Mouse (Mus musculus) thymus, adult 2 months (tissue): Measurements from ENCODE around the gene Rbbp7. TPM values are rescaled to one million over a fixed set of nuclear protein-coding genes. Genes with fewer than 3 reads are reported as not detected.

Source experiments
- DNase-seq: peaks from one replicate; pipeline ENCODE4 v3.0.0; 2021
- H3K27ac ChIP-seq: fragments of 200-500 bp; 2 replicates; pipeline ENCODE4 v1.5.1; 2012; ENCODE audit warnings: low read length, control low read depth; ENCODE audit not compliant: control insufficient read depth, insufficient read depth
- H3K27me3 ChIP-seq: fragments of 200-500 bp; 2 replicates; pipeline ENCODE4 v1.6.1; 2012; ENCODE audit warnings: mild to moderate bottlenecking, low read length, moderate library complexity, mixed read lengths; ENCODE audit not compliant: control insufficient read depth, insufficient read depth
- H3K36me3 ChIP-seq: fragments of 200-500 bp; 2 replicates; pipeline ENCODE4 v1.6.1; 2012; ENCODE audit warnings: mild to moderate bottlenecking, low read length, moderate library complexity; ENCODE audit not compliant: control insufficient read depth, insufficient read depth
- H3K4me1 ChIP-seq: fragments of 200-500 bp; replicated peaks from 2 replicates; pipeline ENCODE4 v1.6.1; 2012; ENCODE audit warnings: low read length; ENCODE audit not compliant: control insufficient read depth, insufficient read depth
- H3K4me3 ChIP-seq: fragments of 200-500 bp; 2 replicates; pipeline ENCODE4 v1.5.1; 2012; ENCODE audit warnings: mild to moderate bottlenecking, low read length, control low read depth, moderate library complexity; ENCODE audit not compliant: control insufficient read depth, insufficient read depth
- CTCF ChIP-seq: fragments of 200-500 bp; IDR thresholded peaks from 2 replicates; pipeline ENCODE4 v1.5.1; 2012; ENCODE audit warnings: mild to moderate bottlenecking, control low read depth, low read length, moderate library complexity, borderline replicate concordance; ENCODE audit not compliant: control insufficient read depth, poor library complexity, insufficient read depth; ENCODE audit errors: extremely low read depth
- POLR2A ChIP-seq: fragments of 200-500 bp; IDR thresholded peaks from 2 replicates; pipeline ENCODE4 v1.6.1; 2012; ENCODE audit warnings: mild to moderate bottlenecking, low read length, control low read depth, moderate library complexity; ENCODE audit not compliant: control insufficient read depth, poor library complexity, insufficient read depth; ENCODE audit errors: extremely low read depth
- WGBS: fragments of 180-500 bp; shearing (Covaris S2); methylation state at CpG from one replicate; pipeline ENCODE4 v1.1.7; 2018; 5-methylcytosine and 5-hydroxymethylcytosine counted together
- polyA plus RNA-seq: library from polyadenylated mRNA; depleted of rRNA; stranded (reverse); fragments of >200 nt; gene quantifications from 2 replicates; pipeline ENCODE4 v1.2.3, GENCODE M21; 2012; rRNA removed

Rbbp7 gene
- 82.7 and 88.3 TPM in 2 replicates for polyA plus RNA-seq

DNA sequence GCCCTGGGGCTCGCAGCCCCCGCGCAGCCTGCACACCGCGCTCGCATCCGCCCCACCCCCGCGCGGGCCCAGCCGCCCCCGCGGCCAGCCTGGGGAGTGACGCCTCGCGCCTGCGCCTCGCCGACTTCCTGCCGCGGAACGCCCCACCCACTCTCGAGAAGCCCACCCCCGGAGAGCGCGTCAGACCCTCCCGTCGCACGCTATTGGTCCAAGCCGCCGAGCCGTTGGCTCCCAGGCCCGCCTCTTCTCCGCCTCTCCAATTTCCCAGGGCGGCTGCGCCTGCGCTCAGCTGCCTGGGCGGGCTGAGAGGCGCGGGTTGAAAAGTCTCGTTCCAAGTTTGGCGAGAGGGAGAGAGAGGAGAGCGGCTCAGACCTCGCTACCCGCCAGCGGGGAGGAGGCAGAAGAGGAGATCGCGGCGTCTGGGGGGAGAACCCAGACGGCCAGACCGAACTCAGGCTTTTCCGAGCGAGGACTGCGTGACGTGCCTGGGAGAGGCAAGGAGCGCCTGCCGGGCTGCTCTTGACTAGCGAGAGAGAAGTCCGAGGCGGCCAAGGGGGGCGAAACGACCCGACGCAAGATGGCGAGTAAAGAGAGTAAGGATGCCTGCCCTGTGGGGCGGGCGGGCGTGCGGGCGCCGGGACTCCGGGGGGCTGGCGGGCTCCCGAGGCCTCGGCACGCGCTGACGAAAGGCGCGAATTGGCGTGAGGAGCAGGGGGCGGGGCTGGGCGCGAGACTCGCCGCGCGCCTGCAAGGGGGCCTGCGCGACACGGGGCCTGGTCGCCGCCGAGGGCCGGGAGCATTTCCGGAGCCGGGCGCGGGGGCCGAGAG is at the start of gene Rbbp7:
Gene Rbbp7, plus strand, starts transcription at position 288 of the 828 bp plus-strand sequence.
- Histone ChIP-seq H3K27me3 (no peaks in the 10 kb centered on the region), H3K4me1 (peaks cover 9% of the 10 kb centered on the region), H3K27ac (peak within 1 kb of the TSS; percentile 95), H3K4me3 (peak within 1 kb of the TSS; percentile 79), H3K36me3 (0 out of 2 replicates have a peak, but pooled peaks cover 3% of the 10 kb centered on the region)
- TF ChIP-seq POLR2A = peak; percentile 83
- no peak for TF ChIP-seq CTCF
- 2% methylated on average over 72 of the region's 100 CpGs for WGBS
- peak; percentile 88 for DNase-seq

DNA sequence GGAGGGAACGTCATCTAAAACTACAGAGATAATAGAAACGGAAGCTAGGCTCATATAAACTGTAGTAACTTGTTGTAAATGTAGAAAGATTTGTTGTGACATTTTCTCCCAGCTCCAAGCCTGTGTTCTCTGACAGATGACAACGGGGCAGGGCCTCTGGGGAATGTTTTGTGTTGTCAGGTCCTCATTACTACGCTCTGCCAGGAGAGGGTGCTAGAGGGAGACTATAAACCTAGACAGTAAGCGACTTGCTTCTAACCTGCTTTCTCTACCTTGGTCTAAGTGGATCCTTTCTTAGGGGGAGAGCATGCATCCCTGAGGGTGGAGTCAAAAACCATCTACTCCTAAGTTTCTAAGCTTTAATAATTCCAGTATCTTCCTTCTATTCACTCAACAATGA is 42.4 kb upstream of the Rbbp7 start:
- H3K27me3 ChIP-seq = no peaks in the 10 kb centered on the region
- TF ChIP-seq CTCF = no peak
- TF ChIP-seq POLR2A = no peak
- 35% methylated on average over 5 of the region's 5 CpGs for WGBS
- no peak overlapping the region for H3K4me3 ChIP-seq
- H3K27ac ChIP-seq = no peak overlapping the region
- H3K4me1 ChIP-seq = no peaks in the 10 kb centered on the region
- H3K36me3 ChIP-seq = no peaks in the 10 kb centered on the region
- peak; percentile 53 for DNase-seq

DNA sequence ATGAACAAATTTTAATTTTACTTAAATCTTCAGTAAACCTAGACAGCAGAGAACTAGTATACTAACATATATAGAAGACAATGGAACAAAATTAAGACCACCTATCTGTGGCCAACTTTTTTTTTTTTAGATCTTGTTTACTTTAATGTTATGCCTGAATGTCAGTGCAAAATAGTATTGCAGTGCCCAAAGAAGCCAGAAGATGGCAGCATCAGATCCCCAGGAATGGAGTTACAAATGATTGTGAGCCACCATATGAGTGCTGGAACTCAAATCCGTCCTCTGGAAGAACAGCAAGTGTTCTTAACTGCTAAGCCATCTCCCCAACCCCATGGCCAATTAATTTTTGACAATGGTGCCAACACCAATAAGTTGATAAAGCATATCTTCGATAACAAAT is 40.6 kb upstream of the Rbbp7 start:
- Histone ChIP-seq H3K4me3 (no peak overlapping the region), H3K27me3 (no peaks in the 10 kb centered on the region), H3K4me1 (no peaks in the 10 kb centered on the region), H3K36me3 (no peaks in the 10 kb centered on the region), H3K27ac (no peak overlapping the region)
- DNase-seq = peak; percentile 48
- 52% methylated on average over 2 of the region's 2 CpGs for WGBS
- TF ChIP-seq CTCF (no peak), POLR2A (no peak)

GRCm38 (mm10) chrX:162727367-162727777 is 32.8 kb upstream of the Rbbp7 start:
- WGBS = 96% methylated on average over 13 of the region's 13 CpGs
- TF ChIP-seq POLR2A (no peak), CTCF (no peak)
- H3K4me3 ChIP-seq = no peak overlapping the region
- no peak for DNase-seq
- H3K4me1 ChIP-seq = no peaks in the 10 kb centered on the region
- no peaks in the 10 kb centered on the region for H3K36me3 ChIP-seq
- no peak overlapping the region for H3K27ac ChIP-seq
- H3K27me3 ChIP-seq = no peaks in the 10 kb centered on the region

DNA sequence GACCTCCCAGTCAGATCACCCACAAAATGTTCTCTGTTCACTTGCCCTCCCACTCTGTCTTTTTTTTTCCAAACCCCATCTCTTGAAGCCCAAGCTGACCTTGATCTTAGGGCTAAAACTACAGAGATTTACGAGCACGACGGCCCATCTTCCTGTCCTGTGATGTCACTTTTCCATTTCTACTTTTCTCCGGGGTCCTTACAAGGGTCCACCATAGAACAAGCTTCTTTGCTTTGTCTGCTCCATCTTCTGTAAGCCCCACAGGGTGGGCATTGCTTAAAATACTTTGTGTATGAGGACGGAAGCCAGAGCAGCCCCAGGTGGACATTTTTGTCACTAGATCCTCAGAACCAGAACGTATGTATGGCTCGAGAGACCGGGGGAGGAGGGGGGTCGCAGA is 32.4 kb upstream of the Rbbp7 start:
- no peaks in the 10 kb centered on the region for H3K36me3 ChIP-seq
- whole genome bisulfite sequencing = 87% methylated on average over 9 of the region's 9 CpGs
- TF ChIP-seq CTCF (no peak), POLR2A (no peak)

DNA sequence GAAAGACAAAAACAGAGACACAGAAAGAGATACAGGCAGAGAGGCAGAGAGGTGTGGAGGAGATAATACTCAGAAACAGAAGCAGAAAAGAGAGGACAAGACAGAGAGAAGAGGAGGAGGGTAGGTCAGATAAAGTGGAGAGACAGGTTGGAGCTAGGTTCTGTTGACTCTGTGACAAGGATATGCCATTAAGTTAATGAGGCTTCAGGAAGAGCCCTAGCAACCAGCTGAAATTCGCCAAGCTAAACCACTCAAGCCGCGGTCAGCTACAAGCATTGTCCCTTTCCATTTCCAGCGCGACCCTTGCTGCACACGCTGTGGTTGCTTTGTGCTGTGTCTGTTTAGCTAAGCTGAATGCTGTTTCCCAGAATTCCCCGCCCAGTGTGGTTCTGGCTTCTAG is 32.0 kb upstream of the Rbbp7 start:
- TF ChIP-seq POLR2A (no peak), CTCF (no peak)
- 84% methylated on average over 7 of the region's 7 CpGs for WGBS
- H3K27me3 ChIP-seq = no peaks in the 10 kb centered on the region

More for the DNA sequence above, 32.4 kb upstream of the Rbbp7 start:
- no peak for DNase-seq
- H3K27me3 ChIP-seq = no peaks in the 10 kb centered on the region
- no peak overlapping the region for H3K27ac ChIP-seq
- H3K4me3 ChIP-seq = no peak overlapping the region
- H3K4me1 ChIP-seq = no peaks in the 10 kb centered on the region

GRCm38 (mm10) chrX:162730031-162730430 is 30.2 kb upstream of the Rbbp7 start:
- no peaks in the 10 kb centered on the region for H3K27me3 ChIP-seq
- DNase-seq = no peak
- TF ChIP-seq POLR2A = no peak
- no peak overlapping the region for H3K4me3 ChIP-seq
- H3K4me1 ChIP-seq = no peaks in the 10 kb centered on the region
- no peak overlapping the region for H3K27ac ChIP-seq
- 76% methylated on average over 4 of the region's 4 CpGs for WGBS
- H3K36me3 ChIP-seq = no peaks in the 10 kb centered on the region

More for the DNA sequence above, 32.0 kb upstream of the Rbbp7 start:
- no peak overlapping the region for H3K27ac ChIP-seq
- no peak for DNase-seq
- no peak overlapping the region for H3K4me3 ChIP-seq
- H3K36me3 ChIP-seq = no peaks in the 10 kb centered on the region
- H3K4me1 ChIP-seq = no peaks in the 10 kb centered on the region
